Mouse (Mus musculus): ENCODE measurements around the gene Slc25a44.

GRCm38 (mm10) chr3:88458778-88459219, 33.9 kb upstream of the Slc25a44 start:
- TF ChIP-seq ZNF384 (IDR thresholded peaks at IDR 0.05; ENCODE audit: low read depth, low read length) (no peak), ZC3H11A (IDR thresholded peaks at IDR 0.05; ENCODE audit: borderline replicate concordance, low read depth, low read length) (no peak), MAFK (IDR thresholded peaks at IDR 0.05; ENCODE audit: insufficient read depth, low read depth, low read length) (no peak)

All from ES-E14 (cell line).